Mouse (Mus musculus): Measurements from ENCODE around the gene Gm16867. TPM values are rescaled to one million over a fixed set of nuclear protein-coding genes. Genes with fewer than 3 reads are reported as not detected.
"Not testable (repeated sequence)": the region's sequence is repeated elsewhere in the genome, so short reads cannot be mapped to it uniquely, and the experiment has no call there.

The Gm16867 gene
- not detected in 2 replicates for polyA plus RNA-seq (2014; fragmentation: Nextera tagmentation; extraction: Ambion mirVana)

GRCm38 (mm10) chr14:69503174-69503573, at the start of gene Gm16867:
Gm16867 (minus strand) TSS chr14:69503362.
- DNase-seq (ENCODE audit: low spot score); H3K36me3 ChIP-seq (replicated peaks; ENCODE audit: control insufficient read depth, insufficient read depth); H3K4me3 ChIP-seq (replicated peaks; ENCODE audit: low read length); H3K27me3 ChIP-seq (ENCODE audit: control insufficient read depth, insufficient read depth, low read length); H3K9me3 ChIP-seq (ENCODE audit: control insufficient read depth, low read length); H3K4me1 ChIP-seq (replicated peaks; ENCODE audit: control insufficient read depth, insufficient read depth, low read length); H3K9ac ChIP-seq; H3K27ac ChIP-seq; H3K4me2 ChIP-seq (replicated peaks): not testable (repeated sequence)
- no CpG with 5 or more reads among the region's 29 CpGs for WGBS
- peak; percentile 97 for ATAC-seq (ENCODE audit: low FRiP score)

GRCm38 (mm10) chr14:69547310-69547709, 44.1 kb upstream of the Gm16867 start:
- not testable (repeated sequence) for H3K27ac ChIP-seq; H3K9ac ChIP-seq; DNase-seq (ENCODE audit: low spot score); ATAC-seq (ENCODE audit: low FRiP score); H3K4me2 ChIP-seq (replicated peaks); H3K36me3 ChIP-seq (replicated peaks; ENCODE audit: control insufficient read depth, insufficient read depth); H3K4me1 ChIP-seq (replicated peaks; ENCODE audit: control insufficient read depth, insufficient read depth, low read length); H3K27me3 ChIP-seq (ENCODE audit: control insufficient read depth, insufficient read depth, low read length); H3K9me3 ChIP-seq (ENCODE audit: control insufficient read depth, low read length); H3K4me3 ChIP-seq (replicated peaks; ENCODE audit: low read length)
- WGBS, result no CpG with 5 or more reads among the region's 4 CpGs

- H3K27me3 ChIP-seq (ENCODE audit: control insufficient read depth, insufficient read depth, low read length); H3K9me3 ChIP-seq (ENCODE audit: control insufficient read depth, low read length); ATAC-seq (ENCODE audit: low FRiP score); H3K4me3 ChIP-seq (replicated peaks; ENCODE audit: low read length); H3K4me1 ChIP-seq (replicated peaks; ENCODE audit: control insufficient read depth, insufficient read depth, low read length); H3K36me3 ChIP-seq (replicated peaks; ENCODE audit: control insufficient read depth, insufficient read depth); H3K4me2 ChIP-seq (replicated peaks); DNase-seq (ENCODE audit: low spot score); H3K27ac ChIP-seq; H3K9ac ChIP-seq: not testable (repeated sequence)
- WGBS, result no CpG with 5 or more reads among the region's 2 CpGs
These were observed 41.9 kb upstream of the Gm16867 start for GRCm38 (mm10) chr14:69545052-69545451.

- no CpG with 5 or more reads among the region's 7 CpGs for WGBS
- H3K9me3 ChIP-seq (ENCODE audit: control insufficient read depth, low read length); H3K27me3 ChIP-seq (ENCODE audit: control insufficient read depth, insufficient read depth, low read length); DNase-seq (ENCODE audit: low spot score); H3K4me3 ChIP-seq (replicated peaks; ENCODE audit: low read length); ATAC-seq (ENCODE audit: low FRiP score); H3K27ac ChIP-seq; H3K36me3 ChIP-seq (replicated peaks; ENCODE audit: control insufficient read depth, insufficient read depth); H3K9ac ChIP-seq; H3K4me2 ChIP-seq (replicated peaks); H3K4me1 ChIP-seq (replicated peaks; ENCODE audit: control insufficient read depth, insufficient read depth, low read length): not testable (repeated sequence)
These were observed 40.9 kb upstream of the Gm16867 start for GRCm38 (mm10) chr14:69544033-69544432.

GRCm38 (mm10) chr14:69542695-69543094, 39.5 kb upstream of the Gm16867 start:
- not testable (repeated sequence) for ATAC-seq (ENCODE audit: low FRiP score)
- no CpG with 5 or more reads among the region's 7 CpGs for WGBS

GRCm38 (mm10) chr14:69540113-69540512, 37.0 kb upstream of the Gm16867 start:
- not testable (repeated sequence) for H3K27me3 ChIP-seq (ENCODE audit: control insufficient read depth, insufficient read depth, low read length); ATAC-seq (ENCODE audit: low FRiP score)
- WGBS, result no CpG with 5 or more reads among the region's 5 CpGs

More at GRCm38 (mm10) chr14:69542695-69543094, 39.5 kb upstream of the Gm16867 start:
- H3K4me1 ChIP-seq (replicated peaks; ENCODE audit: control insufficient read depth, insufficient read depth, low read length); DNase-seq (ENCODE audit: low spot score); H3K27me3 ChIP-seq (ENCODE audit: control insufficient read depth, insufficient read depth, low read length); H3K4me2 ChIP-seq (replicated peaks); H3K9me3 ChIP-seq (ENCODE audit: control insufficient read depth, low read length); H3K4me3 ChIP-seq (replicated peaks; ENCODE audit: low read length); H3K9ac ChIP-seq; H3K27ac ChIP-seq; H3K36me3 ChIP-seq (replicated peaks; ENCODE audit: control insufficient read depth, insufficient read depth): not testable (repeated sequence)

GRCm38 (mm10) chr14:69536539-69536938, 33.4 kb upstream of the Gm16867 start:
- not testable (repeated sequence) for ATAC-seq (ENCODE audit: low FRiP score); H3K9me3 ChIP-seq (ENCODE audit: control insufficient read depth, low read length); H3K4me2 ChIP-seq (replicated peaks); DNase-seq (ENCODE audit: low spot score); H3K27me3 ChIP-seq (ENCODE audit: control insufficient read depth, insufficient read depth, low read length); H3K36me3 ChIP-seq (replicated peaks; ENCODE audit: control insufficient read depth, insufficient read depth); H3K9ac ChIP-seq; H3K4me3 ChIP-seq (replicated peaks; ENCODE audit: low read length); H3K27ac ChIP-seq; H3K4me1 ChIP-seq (replicated peaks; ENCODE audit: control insufficient read depth, insufficient read depth, low read length)
- no CpG with 5 or more reads among the region's 7 CpGs for WGBS

More at GRCm38 (mm10) chr14:69540113-69540512, 37.0 kb upstream of the Gm16867 start:
- not testable (repeated sequence) for H3K36me3 ChIP-seq (replicated peaks; ENCODE audit: control insufficient read depth, insufficient read depth); H3K4me3 ChIP-seq (replicated peaks; ENCODE audit: low read length); H3K27ac ChIP-seq; H3K9ac ChIP-seq; H3K9me3 ChIP-seq (ENCODE audit: control insufficient read depth, low read length); H3K4me1 ChIP-seq (replicated peaks; ENCODE audit: control insufficient read depth, insufficient read depth, low read length); H3K4me2 ChIP-seq (replicated peaks); DNase-seq (ENCODE audit: low spot score)

- DNase-seq (ENCODE audit: low spot score); H3K27ac ChIP-seq; H3K36me3 ChIP-seq (replicated peaks; ENCODE audit: control insufficient read depth, insufficient read depth); H3K9ac ChIP-seq; ATAC-seq (ENCODE audit: low FRiP score); H3K4me2 ChIP-seq (replicated peaks); H3K9me3 ChIP-seq (ENCODE audit: control insufficient read depth, low read length); H3K4me3 ChIP-seq (replicated peaks; ENCODE audit: low read length); H3K4me1 ChIP-seq (replicated peaks; ENCODE audit: control insufficient read depth, insufficient read depth, low read length); H3K27me3 ChIP-seq (ENCODE audit: control insufficient read depth, insufficient read depth, low read length): not testable (repeated sequence)
- no CpG with 5 or more reads among the region's 1 CpGs for WGBS
These were observed 23.0 kb upstream of the Gm16867 start for GRCm38 (mm10) chr14:69526202-69526601.

- H3K9ac ChIP-seq; H3K27me3 ChIP-seq (ENCODE audit: control insufficient read depth, insufficient read depth, low read length); DNase-seq (ENCODE audit: low spot score); H3K4me2 ChIP-seq (replicated peaks); H3K27ac ChIP-seq; ATAC-seq (ENCODE audit: low FRiP score); H3K4me3 ChIP-seq (replicated peaks; ENCODE audit: low read length); H3K9me3 ChIP-seq (ENCODE audit: control insufficient read depth, low read length); H3K36me3 ChIP-seq (replicated peaks; ENCODE audit: control insufficient read depth, insufficient read depth); H3K4me1 ChIP-seq (replicated peaks; ENCODE audit: control insufficient read depth, insufficient read depth, low read length): not testable (repeated sequence)
- no CpG with 5 or more reads among the region's 1 CpGs for WGBS
These were observed 19.8 kb upstream of the Gm16867 start for GRCm38 (mm10) chr14:69523001-69523400.

GRCm38 (mm10) chr14:69520810-69521209, 17.6 kb upstream of the Gm16867 start:
- H3K4me1 ChIP-seq (replicated peaks; ENCODE audit: control insufficient read depth, insufficient read depth, low read length); H3K27me3 ChIP-seq (ENCODE audit: control insufficient read depth, insufficient read depth, low read length); ATAC-seq (ENCODE audit: low FRiP score); H3K27ac ChIP-seq; H3K4me2 ChIP-seq (replicated peaks); H3K36me3 ChIP-seq (replicated peaks; ENCODE audit: control insufficient read depth, insufficient read depth); DNase-seq (ENCODE audit: low spot score); H3K9me3 ChIP-seq (ENCODE audit: control insufficient read depth, low read length); H3K4me3 ChIP-seq (replicated peaks; ENCODE audit: low read length); H3K9ac ChIP-seq: not testable (repeated sequence)
- WGBS, result no CpG with 5 or more reads among the region's 2 CpGs

All from hindbrain, embryonic 14.5 days (tissue).